Mouse (Mus musculus): ENCODE results near the gene Dctn3.
A peak's percentile ranks its signal among the peaks of the same experiment; 100 is the strongest.
"Not testable (repeated sequence)": the region's sequence is repeated elsewhere in the genome, so short reads cannot be mapped to it uniquely, and the experiment has no call there.

Gene Dctn3

DNA sequence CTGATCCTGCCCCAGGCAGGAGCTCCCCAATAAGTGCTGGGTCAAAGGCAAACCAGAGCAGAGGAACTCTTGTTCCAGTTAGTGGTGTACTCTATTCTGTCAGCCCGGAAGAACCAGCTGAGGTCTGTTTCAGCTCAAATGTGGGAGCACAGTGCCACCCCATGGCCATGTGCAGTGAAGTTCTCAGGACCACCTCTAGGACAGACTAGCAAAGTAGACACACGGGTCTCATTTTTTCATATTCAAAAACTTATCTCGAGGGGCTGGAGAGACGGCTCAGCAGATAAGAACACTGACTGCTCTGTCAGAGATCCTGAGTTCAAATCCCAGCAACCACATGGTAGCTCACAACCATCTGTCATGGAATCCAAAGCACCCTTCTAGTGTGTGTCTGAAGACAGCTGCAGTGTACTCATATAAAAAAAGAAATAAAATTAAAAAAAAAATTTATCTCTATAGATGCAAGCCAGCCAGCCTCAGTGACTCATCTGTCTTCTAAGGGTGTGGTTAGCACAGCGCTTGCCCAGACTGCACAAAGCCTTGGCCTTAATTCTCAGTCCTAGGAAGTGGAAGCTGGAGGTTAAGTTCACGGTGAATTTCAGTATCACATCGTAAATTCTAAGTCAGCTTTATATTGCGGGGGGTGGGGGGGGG lies 14.8 kb upstream of the Dctn3 start:
- no peak for DNase-seq (ENCODE audit: low spot score)

DNA sequence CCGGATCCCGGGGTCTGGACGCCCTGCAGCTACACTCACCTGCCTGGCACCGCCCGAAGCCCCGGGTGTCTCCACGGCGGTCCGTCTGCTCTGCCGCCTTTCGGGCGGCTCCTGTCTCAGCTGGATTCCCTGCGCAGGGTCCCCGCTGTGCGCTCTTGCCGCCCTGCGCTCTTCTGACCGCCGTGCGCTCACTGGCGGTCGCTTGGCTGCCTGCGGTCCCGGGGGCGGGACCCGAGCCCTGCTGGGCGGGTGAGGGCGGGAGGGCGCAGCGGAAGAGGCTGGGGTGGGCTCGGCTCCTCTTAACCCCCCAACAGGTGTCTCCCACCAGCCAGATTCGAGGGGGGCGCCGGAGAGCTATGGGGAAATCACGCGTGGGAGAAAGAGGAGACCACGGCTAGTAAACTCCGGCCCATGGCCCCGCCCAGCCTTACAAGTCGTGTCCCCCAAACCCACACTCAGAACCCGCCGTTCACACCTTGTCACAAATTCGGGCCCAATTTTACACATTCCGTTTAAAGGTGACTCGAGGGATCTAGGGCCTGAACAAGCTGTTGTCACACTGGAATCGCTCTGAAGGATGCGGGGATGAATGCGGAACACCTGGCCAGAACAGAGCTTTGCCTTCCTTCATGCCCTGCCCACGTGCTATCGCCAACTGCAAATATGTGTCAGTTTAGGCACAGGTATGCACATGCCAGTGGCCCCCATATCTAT lies 8.2 kb upstream of the Dctn3 start, which contains the start of gene Arid3c:
Gene Arid3c (minus strand): TSS at position 91 of the 714 bp plus-strand sequence.
- DNase-seq (ENCODE audit: low spot score), result no peak

DNA sequence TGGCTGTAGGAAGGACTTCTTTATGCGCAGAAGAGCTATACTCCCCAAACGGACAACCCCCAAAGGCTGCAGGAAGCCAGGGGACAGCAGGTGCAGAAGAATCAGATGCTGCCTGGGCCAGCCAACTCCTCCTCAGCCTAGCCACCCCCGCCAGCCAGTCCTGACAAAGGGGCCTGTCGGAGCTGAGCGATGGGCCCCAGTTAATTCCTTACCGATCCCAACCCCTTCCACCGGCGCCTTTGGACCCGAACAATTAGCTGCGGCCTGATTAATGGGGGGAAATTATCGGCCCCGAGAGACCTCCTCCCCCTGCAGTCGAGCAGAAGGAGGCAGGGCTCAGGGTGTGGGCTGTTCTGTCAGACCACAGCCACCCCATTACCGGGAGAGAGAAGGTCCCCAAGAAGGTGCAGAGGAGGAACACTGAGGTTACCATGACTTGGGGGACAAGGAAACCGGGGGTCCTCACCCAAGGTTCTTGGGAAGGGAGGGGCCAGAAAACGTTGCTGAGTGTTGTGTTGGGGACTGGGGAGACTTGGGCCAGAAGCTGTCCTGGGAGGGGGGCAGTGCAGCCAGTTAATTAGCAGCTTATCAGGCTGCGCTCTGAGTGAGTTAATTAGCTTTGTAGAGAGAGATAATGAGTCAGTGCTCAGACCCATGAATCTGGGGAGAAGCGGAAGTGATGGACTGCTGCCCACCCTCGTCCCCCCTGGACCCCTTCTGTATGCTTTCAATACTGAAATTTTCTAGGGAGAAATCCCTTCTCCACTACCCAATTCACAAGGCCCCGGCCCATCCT lies 4.1 kb upstream of the Dctn3 start:
- no peak for DNase-seq (ENCODE audit: low spot score)

DNA sequence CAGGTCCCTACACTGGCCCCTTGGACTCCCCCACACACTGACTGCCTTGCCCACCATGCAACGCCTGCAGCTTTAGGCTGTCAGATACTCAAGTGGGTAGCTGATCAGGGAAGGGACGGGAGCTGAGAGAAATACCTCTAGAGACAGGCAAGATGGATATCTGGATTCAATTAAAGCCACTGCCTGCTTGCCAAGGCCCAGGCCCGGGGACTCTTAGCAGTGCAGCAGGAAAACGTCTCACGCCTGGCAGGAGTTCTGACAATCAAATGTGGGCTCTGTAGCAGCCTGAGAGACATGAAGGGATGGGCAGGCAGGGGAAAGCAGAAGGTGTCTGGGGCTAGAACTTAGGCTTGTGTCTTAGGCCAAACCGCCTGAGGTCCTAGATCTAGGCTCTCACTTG lies 6.1 kb downstream of the Dctn3 start:
- DNase-seq (ENCODE audit: low spot score), result no peak

DNA sequence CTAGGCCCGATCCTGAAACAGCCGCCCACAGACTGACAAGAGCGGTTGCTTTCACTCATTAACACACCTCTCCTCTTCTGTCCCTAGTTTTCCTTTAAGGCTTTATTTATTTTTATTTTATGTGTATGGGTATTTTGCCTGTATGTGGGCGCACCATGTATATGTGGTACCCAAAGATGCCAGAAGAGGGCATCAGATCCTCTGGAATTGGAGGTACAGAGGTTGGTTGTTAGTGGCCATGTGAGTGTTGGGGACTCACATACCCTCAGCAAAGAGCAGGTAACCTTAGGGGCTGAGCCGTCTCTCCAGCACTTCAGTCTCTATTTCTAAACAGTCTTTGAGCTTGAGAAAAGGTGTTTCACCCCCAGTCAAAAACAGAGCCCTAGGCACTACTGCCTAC lies 7.4 kb downstream of the Dctn3 start:
- DNase-seq (ENCODE audit: low spot score), result no peak

DNA sequence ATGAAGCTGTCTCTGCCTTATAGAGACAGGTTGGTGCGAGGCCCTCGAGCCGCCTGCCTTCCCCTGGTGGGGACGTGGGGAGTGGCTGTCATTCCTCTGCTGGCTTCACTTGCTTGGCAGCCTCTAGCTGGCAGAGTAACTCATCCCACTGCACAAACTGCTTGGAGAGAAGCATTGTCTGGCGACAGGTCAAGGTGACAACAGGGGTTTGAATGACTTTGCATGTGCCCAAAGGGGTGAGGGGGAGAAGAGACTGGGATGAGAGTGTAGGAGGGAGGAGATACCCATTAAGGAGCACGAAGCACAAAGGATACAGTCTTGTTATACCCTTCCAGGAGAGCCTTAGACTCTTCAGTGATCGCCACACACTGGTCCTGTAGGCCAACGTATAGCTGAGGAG lies 7.9 kb downstream of the Dctn3 start:
- no peak for DNase-seq (ENCODE audit: low spot score)

DNA sequence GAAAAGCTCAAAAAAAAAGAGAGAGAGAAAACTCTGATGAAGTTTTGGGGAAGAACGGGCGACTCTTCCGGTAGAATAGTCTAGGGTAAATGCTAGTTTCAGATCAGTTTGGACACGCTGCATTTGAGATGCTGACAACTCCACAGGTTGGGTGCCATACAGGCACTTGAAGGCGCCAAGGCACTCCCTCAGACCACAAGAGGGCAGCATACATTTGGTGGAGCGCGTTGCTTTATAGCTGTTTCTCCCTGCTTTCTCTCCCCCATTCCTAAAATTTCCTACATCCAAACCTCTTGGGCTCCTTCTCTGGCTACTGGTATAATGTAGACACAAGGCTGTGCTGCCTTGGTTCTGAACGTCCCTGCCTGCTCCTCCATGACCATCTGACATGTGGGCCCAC lies 8.7 kb downstream of the Dctn3 start:
- no peak for DNase-seq (ENCODE audit: low spot score)

DNA sequence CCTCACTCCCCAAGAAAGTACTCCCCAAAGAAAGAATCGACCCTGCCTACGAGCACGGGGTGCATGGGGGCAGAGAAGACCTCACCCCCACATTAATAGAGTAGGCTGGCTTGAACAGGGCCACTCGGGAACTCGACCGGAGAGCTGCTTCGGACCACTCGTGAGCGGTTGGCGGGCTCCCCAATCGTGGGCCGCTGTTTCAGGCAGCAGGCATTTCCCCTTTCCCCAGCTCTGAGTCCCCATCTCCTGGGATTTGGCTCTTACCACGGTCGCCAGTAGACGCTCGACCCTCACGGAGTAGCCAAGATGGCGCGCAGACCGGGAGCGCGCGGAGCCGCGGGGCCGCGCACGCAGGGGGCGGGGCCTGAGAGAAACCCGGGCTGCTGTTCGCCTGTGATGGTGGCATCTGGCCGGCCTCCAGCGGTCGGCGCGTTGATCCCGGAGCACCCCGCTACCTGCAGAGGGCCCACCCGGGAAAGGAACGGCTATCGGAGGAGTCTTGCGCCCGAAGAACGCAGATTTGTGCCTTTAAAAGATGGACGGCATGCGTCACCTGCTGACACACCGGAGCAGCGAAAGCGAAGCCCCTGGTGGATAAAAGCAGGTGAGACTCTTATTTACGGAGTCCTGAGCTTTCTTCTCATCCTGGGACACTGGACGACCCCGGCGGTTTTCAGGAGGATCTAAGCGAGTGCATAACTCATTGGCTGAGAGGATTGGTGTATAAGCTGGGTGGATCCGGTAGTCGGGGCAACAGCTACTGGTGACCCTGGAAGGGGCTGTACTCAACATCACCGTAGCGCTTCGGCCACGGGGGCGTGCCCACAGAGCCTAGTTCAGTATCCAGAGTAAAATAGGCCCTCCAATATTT lies 9.5 kb downstream of the Dctn3 start, which contains the start of gene Rpp25l:
Gene Rpp25l (minus strand): TSS at position 338 of the 871 bp plus-strand sequence.
- DNase-seq (ENCODE audit: low spot score), result peak; percentile 78

DNA sequence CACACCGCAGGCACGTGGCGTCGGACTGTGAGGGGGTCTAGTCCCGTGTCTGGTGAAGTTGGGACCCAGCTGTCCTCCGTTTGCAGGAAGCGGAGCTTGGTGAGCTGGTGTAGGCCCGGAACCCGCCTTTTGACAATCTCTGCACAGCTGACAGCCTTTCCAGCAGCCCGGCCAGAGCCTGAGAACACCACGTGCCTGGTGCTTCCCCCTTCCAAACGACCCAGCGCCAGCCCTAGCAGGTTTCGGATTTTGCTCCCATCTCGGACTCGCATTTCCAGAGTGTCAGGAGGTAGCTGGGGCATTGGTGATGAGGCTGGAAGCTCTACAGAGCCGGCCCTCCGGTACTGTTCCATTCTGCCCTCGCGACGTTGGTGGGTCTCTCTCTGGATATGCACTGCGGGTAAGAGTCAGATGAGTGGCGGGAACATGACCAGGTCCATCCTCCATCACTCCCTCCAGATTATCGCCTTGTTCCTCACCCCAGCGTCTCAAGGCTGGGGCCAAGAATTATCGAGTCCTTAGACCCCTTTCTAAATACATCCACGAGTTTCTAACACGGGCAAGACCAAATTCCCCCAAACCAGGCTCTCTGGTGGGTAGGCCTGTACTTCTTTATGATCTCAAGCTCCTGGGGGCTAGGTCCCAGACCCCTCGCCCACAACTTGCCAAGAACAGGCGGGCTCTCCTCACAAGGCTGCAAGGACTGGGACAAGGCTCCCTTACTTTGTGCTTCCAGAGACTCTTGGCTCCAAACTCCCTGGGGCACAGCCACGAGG lies 10.4 kb downstream of the Dctn3 start:
- no peak for DNase-seq (ENCODE audit: low spot score)

DNA sequence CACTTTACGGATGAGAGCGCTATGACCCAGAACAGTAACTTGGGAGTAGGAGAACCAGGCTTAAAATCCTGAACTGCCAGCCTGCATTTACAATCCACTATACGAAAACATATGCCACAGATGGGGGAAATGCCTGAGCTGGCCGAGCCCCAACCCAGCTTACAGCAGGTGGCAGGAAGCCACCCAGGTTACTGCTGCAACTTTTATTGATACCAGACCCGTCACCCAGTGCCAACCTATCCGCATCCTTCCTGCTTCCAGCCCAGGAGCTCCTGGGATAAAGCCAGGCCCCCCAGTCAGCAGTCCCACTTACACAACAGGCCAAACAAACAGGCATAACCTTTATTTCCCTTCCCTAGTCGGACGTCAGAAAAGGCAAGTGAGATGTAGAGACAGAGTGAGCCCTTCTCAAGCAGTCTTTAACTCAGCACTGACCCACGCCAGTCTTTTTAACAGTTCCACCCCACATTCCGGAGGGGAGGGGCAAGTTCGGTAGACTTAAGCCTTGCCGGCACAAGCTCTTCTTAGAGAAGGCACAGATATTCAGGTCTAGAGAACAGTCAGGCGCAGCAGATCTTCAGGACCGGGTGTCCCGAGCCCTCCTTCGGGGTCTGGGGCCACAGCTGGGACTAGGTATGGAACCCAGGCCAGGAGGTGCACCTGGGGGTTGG lies 11.1 kb downstream of the Dctn3 start:
- DNase-seq (ENCODE audit: low spot score), result no peak

DNA sequence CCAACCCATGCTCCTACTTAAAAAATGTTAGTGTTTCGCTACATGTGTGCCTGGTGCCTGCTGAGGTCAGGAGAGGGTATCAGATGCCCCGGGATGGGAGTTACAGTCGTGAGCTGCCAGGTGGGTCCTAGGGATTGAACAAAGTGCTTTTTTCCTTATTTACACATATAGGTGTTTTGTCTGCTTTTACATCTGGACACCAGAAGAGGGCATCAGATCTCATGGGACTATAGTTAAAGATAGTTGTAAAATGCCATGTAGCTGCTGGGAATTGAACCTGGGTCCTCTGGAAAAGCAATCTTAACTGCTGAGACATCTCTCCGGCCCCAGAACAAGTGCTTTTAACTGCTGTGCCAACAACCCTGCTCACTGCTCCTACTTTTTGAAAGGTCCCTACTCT lies 12.7 kb downstream of the Dctn3 start:
- DNase-seq (ENCODE audit: low spot score), result no peak

DNA sequence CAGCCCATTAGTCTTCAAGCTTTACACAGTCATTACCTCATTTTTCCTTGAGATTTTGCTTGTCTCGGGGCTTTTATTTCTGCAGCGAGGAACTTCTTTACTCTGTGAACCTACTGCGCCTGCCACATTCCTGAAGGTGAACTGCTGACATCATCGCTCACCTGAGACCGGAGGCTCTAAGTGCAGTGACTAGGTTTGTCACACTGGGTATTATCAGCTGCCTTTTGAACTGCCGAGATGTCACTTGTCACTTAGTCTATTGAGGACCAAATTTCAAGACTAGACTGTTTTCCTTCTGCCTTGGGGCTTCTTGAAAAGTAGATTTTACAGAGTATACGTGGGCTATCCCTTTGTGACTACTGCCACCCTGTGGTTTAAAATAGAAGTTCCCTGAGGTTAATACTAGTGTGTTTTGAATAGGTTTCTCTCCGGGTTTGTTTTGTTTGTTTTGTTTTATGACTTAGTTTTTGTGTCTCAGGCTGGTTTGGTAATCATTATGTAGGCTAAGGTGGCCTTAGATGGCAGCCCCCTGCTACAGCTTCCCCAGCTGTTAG lies 14.7 kb downstream of the Dctn3 start:
- no peak for DNase-seq (ENCODE audit: low spot score)

DNA sequence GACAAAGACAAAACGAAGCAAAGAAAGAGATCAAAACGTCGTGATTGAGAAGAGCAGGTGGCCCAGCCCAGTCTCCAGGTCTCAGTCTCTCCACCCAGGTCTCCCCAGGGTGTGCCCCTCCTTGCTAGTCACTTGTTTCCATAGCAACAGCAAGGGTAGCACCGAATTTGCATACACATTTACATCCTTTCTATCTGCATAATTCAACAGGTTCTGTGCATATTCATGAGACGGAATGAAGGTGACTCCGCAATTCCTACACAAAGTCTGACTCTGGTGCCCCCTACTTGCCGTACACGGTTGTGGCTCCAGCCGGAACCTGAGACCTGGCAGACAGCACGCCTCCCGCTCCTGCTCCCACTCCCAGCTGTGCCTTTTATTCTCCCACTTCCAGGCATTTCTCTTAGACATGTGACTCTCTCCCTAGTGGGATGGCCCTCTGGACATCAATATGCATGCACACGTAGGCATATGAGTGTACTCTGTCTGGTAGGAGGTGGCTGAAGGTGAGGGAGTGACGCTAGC lies 15.9 kb downstream of the Dctn3 start:
- DNase-seq (ENCODE audit: low spot score), result no peak

DNA sequence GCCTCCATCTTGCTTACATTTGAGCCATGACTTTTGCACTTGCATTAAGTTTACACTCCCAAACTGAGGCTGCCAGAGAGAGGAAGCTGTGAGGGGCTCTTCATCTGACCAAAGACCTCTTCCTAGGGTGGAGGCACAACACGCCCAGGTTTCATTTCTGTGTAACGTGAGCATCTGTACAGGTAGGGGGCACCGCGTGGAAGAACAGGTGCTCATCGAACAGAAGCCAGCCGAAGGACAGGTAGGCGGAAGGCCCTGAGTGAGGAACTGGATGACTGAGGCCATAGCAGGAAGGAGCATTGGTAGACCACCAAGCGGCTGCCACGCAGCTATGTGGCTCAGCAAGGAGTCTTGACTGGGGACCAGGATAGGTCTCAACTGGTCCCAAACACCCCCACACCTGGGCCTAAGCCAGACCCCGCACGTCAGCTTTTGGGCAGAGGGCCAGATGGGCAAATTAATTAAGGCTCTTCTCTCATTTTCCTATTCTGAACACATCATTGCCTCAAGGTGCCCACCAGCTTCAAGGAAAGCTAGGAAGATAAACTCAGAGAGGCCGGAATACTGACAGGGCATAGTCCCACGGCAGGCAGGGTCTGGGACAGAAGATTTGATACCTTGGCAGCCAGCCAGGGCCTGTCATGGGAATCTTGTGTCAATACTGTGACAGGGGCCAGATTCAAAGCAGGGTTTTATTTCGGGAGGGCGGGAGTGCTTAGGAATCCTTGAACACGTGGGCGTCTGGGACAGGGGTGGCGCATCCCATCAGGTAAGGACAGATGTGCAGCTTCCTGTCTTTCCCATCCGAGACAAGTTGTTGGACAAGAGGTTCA lies 16.8 kb downstream of the Dctn3 start:
- no peak for DNase-seq (ENCODE audit: low spot score)

DNA sequence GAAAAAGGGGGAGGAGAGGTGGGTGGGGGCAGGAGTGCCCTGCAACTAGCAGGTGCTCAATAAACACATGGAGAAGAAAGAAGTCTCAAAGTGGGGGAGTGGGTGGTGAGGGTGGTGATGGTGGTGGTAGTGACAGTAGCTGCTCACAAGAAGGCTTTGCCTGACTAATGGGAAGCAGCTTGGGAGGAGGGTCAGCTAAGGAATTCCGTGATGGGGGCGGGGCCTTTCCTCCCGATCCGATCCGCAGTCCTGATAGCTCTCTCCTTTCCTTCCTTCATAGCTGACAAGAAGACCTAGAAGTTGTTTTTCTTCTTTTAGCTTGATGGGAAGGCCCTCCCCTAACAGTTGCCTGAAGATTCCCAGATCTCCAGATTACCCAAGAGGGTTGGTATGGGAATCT lies 18.3 kb downstream of the Dctn3 start:
- DNase-seq (ENCODE audit: low spot score), result no peak

DNA sequence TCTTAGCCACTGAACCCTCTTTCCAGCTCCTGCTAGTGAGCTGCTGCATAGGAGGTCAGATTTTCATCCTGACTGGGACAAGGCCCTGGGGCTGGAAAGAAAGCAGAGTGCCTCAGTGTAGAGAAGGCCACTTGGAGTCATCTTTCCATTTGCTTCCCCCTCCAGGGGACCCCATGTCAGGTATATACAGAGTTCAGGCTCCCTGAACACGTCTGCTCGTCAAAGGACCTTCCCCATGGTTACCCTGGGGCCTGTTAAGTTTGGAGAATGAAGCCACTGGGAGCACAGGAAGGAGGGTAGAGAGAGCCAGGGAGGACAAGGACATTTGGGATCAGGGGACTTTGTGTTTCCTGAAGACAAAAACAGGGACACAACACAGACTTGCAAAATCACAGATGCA lies 20.7 kb downstream of the Dctn3 start:
- not testable (repeated sequence) for DNase-seq (ENCODE audit: low spot score)

DNA sequence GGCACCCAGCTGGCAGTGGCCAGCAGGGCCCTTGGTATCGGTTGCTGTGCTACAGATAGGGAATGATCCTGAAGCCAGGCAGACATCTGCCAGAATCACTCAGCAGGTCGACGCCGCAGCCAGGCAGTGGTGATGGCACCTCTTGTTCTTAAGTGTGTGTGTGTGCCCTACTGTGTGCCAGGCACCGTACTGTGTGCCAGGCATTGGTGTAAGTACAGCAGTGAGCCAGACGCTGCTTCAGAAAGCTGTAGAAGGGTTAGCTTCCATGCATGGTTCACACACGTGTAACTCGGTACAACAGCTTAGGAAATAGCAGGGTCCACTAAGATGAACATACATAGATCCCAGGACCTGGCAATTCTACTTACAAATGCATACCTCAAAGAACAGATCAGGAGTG lies 22.7 kb downstream of the Dctn3 start:
- DNase-seq (ENCODE audit: low spot score), result not testable (repeated sequence)

DNA sequence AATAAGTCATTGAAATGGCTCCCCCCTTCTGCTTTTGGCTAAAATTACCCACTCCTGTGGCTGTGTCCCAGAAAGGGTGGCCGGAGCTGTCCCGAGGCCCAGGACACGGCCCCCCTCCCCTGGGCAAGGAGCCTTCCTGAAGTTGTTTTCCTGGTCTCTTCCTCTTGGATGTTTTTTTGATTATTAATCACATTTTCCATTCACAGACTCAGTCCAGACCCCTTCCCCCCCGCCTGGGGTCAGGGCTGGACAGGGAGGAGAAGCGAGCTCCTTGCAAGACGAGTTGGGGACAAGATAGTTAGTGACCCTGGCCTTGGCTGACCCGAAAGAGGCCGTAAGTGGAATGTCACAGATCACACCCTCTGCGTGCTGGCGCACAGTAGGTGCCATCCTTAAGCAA lies 23.2 kb downstream of the Dctn3 start, which contains the start of gene Il11ra1:
Gene Il11ra1 (plus strand): TSS at position 207 of the 400 bp plus-strand sequence.
- not testable (repeated sequence) for DNase-seq (ENCODE audit: low spot score)

Data from ovary, postnatal 10 days (tissue).